Mouse (Mus musculus) inflammation-experienced regulatory T-cells, adult 6 months (primary cell): ENCODE measurements around the gene Pced1b. TPM values are rescaled to one million over a fixed set of nuclear protein-coding genes. Genes with fewer than 3 reads are reported as not detected.
"Not testable (repeated sequence)": the region's sequence is repeated elsewhere in the genome, so short reads cannot be mapped to it uniquely, and the experiment has no call there.

Experiments used
- ATAC-seq: one replicate; pipeline ENCODE4 v1.8.0; 2017
- polyA plus RNA-seq, 3 experiments: library from polyadenylated mRNA; unstranded; fragments of 100-300 nt; shearing (Covaris generic); gene quantifications; one replicate each; pipeline ENCODE4 v1.2.1; 2017

Gene Pced1b
- 10 to 100 TPM; 53.0 to 66.8 (median 60.2) TPM for polyA plus RNA-seq

DNA sequence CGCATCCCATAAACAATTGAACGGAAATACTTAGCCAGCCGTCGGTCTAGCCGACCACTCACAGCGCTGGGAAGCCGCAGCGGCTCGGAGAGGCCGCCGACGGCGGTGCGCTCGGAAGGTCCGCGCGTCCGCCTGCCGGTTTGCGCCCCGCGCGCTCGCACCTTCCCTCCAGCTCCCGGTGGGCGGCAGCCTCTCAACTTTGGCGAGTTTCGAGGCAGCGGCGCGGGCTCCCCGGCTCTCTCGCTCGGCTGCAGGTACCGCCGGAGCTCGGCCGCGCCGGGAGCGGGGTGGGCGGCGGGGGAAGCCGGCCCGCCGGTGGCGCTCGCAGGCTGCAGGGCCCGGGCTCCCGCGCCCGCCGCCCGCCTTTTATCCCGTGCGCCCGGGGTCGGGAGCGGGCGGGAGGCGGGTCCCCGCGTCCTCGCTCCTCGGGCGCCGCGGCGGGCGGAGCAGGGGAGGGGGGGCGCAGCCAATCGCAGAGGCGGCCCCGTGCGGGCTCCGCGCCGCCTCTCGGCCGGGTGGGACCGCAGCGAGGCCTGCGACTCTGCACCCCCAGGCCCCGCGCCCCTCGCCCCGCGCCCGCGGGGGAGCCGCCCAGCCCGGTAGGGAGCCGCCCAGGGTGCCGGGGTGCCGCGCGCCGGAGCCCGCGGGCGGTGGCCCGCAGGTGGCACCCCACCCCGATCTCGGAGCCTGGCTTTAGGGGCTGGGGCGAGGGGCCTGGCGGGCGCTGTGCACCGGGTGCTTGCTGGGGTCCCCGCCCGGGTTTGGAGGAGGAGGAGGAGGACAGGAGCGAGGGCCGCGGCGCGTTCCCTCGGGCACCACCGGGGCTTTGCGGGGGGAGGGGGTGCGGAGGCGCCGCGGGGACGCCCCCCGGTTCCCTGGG lies at the start of gene Pced1b, which contains the start of gene Amigo2:
Gene Pced1b, plus strand, starts transcription at position 197 of the 880 bp plus-strand sequence.
Gene Amigo2, minus strand, starts transcription at position 377 of the 880 bp plus-strand sequence.
- ATAC-seq: peak; percentile 20

DNA sequence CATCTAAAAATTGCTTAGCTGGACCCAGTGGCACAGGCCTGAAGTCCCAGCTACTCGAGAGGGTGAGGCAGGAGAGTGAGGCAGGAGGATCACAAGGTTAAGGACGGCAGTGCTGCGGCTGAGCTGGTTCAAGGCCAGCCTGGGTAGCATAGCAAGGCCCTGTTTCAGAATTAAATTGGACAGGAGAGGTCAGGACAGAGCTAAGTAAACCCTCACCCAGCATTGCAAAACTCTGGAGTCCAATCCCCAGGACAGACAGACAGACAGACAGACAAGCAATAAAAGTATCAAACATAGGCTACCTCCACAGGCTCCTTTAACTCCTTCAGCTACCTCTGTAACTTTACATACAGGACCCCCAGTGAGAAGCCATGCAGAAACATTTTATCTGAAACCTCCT lies 42.0 kb upstream of the Pced1b start:
- ATAC-seq: no peak

DNA sequence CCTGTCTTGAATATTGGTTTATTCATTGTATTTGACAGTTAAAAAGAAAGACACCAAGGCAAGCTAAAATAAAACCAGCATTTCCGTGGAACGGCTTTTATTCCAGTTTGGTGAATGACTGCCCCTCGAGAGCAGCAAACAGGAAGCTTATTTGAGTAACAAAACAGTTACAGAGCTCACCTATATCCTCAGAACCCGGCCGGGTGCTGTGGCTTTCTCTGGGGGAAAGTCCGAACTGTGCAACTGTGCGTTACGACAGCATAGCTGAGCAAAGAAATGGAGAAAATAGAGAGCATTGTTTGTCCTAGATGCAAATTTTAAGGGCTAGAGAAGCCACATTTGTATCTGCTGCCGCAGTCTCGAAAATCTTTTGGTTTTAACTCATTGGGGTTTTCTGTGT lies 41.1 kb upstream of the Pced1b start:
- no peak for ATAC-seq

DNA sequence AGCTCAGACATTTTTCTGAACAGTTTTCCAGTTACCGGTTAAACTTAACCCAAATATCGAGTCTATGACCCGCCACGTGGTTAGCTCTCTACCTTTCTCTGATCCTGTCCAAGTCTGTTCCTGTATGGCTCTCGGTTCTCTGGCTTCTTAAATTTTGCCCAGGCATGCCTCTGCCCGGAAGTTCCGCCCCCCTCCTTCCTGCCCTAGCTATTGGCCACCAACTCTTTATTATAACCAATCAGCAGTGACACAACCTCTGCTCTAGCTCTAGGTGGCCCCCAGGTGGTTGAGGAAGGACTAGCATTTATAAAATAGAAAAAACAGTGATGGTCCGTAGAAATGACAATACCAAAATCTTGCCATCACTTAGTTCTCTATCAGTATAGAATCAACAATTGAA lies 40.4 kb upstream of the Pced1b start:
- ATAC-seq: no peak

DNA sequence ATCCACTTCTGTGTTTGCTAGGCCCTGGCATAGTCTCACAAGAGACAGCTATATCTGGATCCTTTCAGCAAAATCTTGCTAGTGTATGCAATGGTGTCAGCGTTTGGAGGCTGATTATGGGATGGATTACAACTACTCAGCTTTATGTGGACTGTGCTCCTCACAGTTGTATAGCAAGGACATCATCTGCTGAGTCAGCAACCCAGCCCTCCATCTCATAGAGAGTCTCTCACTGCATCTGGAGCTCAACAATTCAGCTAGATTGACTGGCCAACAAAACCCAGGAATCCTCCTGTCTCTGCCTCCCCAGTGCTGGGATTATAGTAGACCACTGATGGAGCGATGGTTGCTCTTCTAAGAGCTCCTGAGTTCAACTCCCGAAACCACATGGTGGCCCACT lies 37.2 kb upstream of the Pced1b start:
- ATAC-seq: not testable (repeated sequence)

DNA sequence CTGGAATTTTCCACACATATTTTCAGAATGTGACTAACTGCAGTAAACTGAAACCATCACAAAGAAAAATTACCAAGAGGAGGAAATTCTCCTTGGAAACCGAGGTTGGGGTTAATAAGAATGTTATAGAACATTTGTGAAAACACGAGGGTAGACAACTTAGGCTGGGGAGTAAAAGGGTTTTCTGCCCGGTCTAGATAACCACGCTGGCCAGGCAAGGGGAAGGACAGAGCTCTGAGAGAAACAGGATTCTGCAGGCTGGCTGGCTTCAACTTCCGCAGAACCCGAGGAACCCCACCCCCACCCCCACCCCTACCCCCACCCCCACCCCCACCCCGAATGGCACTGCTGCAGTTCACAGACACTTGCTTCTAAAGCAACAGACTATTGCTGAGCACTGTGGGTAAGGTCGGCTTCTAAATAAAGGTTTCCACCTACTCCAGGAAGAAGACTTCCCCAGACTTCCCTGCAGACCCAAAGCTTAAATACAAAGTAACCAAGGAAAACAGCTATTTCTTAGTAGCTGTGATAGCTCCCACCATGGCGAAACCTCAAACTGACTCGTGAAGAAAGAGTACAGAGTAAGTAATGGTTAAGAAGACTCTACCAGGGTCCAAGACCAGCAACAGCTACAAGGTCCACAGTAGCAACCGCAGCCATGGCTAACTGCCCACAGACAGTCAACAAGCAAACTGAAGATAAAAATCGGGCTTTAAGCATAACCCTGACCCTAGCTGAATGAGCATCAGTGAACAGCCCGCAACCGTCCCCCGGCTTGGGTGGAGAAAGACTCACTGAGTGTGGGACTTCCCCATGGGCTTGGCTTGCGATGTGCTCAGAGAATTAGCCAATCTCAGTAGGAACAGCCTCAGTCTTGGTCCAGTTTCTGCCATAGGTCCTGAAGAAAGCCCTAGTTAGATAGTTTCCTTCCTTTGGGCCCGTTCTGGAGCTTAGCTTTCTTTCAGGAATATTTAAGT lies 34.1 kb upstream of the Pced1b start:
- peak; percentile 70 for ATAC-seq

DNA sequence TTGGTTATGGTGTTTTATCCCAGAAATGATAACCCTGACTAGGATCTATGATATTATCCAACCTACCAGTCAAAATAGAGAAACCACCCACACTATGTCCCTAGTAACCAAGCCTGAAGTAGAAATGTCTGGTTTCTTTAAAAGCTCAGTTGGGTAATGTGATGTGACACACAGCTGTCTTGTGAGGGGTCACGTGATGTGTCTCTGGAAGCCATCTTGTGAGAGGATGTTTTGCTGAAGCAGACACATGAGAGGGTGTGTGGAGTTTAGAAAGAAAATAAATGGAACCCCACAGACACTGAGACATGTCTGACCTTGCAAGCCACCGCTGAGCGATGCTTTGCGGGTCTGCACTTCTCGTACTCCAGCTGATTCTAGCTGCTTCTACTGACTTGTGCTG lies 30.1 kb upstream of the Pced1b start:
- ATAC-seq: no peak

DNA sequence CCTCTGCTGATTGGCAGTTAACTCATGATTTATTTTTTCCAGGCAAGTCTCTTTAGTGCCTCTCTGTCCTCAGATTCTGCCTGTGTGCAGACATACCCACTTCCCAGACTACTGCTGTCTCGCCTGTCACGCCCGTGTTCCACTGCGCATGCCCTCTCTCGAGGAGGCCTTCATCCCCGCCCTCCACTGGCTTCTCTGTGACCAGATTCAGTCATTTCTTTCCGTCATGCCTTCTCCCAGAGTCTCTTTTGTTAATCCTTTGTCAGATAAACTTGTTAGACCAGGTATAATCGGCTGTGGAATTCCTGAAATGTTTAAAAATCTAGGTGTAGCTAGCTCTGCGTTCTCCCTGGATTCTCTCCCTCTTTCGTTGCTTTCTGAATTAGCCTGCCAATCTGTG lies 23.5 kb upstream of the Pced1b start:
- no peak for ATAC-seq

DNA sequence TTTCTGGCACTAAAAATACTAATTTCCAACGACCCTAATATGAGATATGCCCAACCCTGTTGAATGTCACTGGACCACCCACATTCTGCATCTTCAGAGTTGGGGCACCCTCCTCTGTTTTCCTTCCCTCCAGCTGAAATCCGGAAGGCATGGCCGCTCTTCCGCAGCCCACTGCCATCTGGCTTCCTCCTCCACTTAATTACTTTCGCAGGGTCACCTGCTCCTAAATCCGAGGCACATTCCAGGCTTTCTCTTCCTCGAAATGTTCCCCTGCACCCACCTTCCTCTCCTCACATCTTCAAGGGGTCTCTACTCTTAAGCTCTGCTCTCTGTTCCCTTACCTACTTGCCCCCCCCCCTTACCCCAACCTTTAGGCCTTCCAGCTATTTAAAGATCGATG lies 22.9 kb upstream of the Pced1b start:
- ATAC-seq: no peak

DNA sequence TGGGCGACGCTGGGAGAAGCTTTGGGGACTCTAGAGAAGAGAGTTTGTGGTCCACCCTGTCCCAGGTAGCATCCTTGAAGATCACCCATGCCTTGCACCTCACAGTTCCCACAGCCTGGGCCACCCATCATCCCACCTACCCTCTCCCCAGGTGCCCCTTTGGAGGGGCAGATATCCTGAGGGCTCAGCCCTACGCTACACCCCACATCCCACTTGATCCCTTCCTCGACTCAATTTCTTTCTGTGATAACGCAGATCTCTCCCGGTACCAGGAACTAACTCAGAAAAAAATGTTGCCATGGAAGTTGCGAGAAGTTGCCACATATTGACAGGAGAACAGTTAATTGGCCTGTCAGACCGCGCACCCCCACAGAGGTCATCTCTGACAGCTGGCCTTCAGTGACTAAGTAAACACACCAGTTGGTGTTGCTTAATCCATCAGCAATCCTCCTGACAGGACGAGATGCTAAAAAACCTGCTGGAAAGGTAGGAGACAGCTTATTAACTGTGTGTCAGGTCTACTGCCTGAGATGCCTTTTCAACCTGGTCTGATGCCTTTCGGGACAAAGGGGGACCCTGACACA lies 17.3 kb upstream of the Pced1b start:
- ATAC-seq: no peak

DNA sequence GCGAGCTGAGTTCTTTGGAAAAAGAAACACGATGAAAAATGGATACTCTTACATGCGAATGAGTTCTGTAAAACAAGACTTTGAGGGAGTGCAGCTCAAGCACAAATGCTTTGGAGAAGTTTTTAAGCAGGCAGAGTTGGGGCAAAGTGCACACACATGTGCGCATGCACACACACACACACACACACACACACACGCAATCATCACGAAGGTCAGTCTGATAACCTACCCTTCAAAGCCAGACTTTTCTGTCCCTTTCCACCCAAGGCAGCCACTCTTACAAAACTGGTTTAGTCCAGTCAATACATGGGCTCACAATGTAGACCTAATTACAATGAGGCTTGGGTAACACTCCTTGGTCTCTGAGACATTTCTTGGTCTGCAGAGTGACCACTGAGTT lies 12.8 kb upstream of the Pced1b start:
- ATAC-seq: no peak

DNA sequence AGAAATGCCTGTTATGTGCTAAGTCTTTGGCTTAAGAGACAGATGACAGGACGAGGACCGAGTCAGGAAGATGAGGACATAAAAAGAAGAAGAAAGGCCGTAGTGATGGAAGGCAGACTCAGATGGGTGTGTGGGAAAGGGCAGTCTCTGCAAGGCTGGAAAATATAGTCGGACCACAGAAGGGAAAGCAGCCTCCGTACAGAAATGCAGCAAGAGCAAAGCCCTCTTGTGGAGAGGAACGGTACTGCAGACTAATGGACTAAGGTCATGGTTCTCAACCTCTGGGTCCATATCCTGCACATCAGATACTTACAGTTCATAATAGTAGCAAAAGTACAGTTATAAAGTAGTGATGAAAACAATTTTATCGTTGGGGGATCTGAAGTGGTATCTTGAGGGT lies 11.7 kb upstream of the Pced1b start:
- ATAC-seq: peak; percentile 52

DNA sequence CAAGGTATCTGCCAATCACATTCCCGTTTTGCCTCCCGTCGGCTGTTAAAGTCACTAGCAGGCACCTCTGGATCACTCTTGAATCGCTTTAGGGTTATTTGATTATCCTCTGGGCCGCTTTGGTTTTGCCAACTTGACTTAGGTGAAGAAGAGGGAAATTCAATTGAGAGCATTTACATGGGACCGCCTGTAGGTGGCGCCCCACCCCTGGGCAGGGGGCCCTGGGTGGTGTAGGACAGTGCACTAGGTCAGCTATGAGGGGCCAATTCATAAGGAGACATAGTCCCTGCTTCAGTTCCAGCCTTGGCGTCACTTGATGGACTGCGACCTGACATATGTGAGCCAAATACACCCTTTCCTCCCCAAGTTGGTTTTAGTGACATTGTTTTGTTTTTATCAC lies 10.0 kb upstream of the Pced1b start:
- no peak for ATAC-seq

DNA sequence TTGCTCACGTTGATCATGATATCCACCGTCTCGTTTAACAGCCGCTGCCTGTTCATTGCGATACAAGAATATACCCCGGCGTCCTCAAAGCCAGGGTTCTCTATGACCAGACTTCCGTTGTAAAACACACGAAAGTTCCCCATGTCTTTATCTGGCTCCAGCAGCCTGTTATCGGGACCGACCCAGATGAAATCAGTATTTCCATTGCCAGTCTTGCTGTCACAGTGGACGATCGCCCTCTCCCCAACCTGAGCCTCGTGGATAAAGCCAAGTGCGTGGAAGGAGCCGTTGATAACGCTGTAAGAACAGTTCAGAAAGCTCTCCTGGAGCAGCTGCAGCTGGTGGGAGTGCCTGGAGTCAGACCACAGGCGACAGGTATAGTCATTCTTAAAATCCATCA lies 1.5 kb upstream of the Pced1b start:
- no peak for ATAC-seq

DNA sequence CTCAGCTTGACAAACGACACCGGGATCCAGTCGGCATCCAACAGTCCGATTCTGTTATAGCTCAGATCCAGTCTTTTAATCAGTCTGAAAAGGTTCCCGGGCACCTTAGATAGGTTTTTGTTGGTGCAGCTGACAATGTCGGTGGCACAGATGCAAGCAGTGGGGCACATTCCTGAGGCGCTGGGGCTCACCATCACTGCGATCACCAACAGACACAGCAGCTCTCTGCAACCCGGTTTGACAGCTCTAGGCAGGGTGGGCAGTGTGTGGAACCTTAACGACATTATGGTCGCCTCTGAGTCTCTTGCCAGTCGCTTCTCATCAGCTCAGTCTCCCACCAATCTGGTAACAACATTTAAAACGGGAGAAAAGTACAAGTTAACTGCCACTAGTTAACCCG lies 651 bp upstream of the Pced1b start:
- ATAC-seq: no peak

DNA sequence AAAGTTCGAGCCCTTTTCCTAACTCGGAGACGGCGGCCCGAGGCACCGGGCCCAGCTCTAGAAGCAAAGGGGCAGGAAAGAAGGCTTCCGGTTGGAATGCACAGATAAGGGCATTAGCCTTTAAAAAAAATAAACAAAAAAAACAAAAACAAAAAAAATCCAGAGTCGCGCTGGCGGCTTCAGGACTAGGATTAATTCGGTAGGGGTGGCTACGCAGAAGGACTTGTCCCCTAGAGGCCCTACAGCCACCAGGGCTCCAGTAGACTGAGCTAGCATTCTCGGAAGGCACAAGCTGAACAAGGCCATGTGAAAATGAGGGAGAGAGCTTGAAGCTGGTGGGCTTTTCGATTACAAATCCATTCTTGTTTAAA lies 869 bp downstream of the Pced1b start:
- ATAC-seq: peak; percentile 22

DNA sequence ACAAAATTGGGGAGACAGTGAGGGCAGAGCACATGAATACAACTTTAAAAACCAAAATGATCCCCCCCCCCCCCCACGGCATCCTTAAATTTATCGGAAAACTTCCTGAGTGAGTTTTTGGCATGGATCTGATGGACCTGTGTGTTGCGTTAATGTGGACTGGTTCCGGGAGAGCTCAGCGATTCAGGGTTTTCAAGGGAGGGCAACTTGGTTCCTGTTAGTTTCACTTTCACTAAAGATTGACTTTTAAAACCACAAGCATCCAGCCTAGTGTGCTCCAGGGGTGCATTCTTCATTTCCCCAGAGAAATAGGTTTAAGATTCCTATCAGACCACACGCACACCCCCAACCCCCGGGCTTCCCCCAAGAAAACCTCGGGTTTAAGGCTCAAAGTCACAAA lies 1.4 kb downstream of the Pced1b start:
- ATAC-seq: peak; percentile 77

DNA sequence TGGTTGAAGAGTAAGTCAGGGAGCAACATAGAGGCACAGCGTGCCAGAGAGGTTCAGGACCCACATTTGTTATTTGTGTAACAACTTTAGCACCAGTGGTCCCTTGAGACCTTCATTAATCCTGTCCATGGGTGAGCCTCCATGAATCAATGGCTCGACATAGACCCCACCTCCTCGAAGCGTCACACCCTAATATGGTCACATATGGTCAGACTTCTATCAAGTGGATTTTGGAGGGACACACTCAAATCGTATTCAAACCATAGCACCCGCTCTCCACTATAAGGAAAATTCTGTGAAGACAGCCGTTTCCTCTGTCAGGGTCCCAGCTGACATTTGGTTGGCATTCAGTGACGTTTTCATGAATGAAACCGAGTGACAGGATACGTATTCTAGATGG lies 2.4 kb downstream of the Pced1b start:
- no peak for ATAC-seq

DNA sequence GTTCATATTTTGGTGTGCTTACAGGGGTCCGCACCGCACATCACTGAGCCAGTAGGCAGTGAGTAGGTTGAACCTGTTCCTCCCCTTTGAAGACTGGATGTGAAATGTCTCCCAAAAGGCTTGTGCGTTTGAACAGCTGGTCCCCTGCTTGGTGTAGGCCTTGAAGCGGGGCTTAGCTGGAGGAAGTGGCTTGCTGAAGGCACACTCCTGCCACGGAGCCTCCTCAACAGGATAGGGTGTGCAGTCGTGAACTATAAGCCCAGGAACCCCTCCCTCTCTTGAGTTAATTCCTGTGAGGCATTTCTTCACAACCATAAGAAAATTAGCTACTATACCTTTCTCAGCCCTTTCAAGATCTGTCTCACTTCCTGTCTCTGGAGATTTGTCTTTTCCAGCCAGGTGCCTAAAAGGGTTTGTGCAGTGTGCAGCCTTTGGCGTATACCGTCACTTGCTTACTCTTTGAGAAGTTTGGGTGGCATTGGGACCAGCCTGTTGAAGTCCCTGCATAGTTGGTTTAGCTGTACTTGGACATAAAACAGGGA lies 5.7 kb downstream of the Pced1b start:
- ATAC-seq: peak; percentile 47

DNA sequence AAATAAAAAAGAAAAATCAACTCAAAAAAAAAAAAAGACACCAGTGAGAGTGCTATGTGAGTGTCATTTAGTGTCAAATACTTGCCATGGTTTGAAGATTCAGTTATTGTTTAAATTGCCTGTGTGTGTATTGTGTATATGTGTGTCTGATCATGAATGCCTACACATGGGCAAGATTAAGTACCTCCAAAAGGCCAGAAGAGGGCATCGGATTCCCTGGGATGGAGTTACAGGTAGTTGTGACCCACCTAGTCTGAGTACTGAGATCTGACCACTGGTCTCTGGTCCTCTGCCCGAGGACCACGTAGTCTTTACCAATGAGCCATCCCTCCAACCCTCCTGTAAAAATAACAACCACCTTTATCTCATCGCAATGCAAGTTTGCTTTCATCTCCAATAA lies 7.5 kb downstream of the Pced1b start:
- no peak for ATAC-seq

DNA sequence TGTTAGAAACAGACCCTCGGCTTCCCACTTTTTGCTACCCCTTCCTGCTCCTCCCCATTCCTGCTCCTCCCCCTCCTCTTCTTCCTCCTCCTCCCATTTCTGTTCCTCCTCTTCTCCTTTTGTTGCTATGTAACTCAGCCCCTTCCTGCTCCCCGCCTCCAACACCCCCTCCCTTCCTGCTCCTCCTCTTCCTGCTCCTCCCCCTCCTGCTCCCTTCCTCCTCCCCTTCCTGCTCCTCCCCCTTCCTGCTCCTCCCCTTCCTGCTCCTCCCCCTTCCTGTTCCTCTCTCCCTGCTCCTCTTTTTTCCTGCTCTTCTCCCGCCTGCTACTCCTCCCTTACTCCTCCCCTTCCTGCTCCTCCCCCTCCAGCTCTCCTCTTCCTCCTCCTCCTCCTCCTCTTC lies 8.9 kb downstream of the Pced1b start:
- no peak for ATAC-seq

DNA sequence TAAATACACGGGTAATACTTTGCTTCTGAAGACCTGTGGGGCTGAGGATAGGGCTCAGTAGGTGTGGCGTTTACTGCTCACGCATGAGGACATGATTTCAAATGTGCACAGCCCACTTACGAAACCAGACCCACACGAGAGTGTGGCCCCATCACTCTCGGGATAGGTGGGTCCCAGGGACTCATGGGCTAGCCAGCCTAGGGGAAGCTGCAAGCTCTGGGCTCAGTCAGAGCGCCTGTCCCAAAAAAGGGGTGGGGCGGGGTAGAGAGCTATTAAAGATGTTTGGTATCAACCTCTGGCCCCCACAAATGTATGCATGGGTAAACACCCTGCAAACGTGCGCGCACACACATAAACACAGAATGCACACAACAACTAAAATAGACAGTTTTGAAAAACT lies 9.5 kb downstream of the Pced1b start:
- no peak for ATAC-seq
